Mouse (Mus musculus): ENCODE data around the gene Sh3rf3.

DNA sequence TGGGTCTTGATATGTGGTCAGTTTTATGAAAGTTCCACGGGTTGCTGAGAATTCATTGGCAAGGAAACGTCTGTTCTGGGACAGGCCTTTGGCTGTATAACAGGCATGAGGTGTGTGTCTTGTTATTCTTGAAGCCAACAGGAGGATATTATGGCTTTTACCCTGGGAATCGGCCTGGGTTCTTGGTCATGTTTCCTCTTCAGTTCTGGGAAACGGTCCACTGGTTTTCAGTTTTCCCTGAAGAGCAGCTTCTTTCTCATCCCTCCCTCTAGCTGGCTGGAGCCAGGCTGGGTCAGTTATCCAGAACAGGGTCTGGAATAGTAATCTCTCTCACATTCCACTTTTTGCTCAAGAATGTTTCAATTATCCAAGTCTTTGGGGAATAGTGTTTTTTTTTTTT is 147.0 kb downstream of the Sh3rf3 start:
- no peak for TF ChIP-seq CTCF (IDR thresholded peaks at IDR 0.05; ENCODE audit: low read depth)
- no peak for TF ChIP-seq EP300 (IDR thresholded peaks at IDR 0.05; ENCODE audit: low read depth)

All from liver, embryonic 14.5 days (tissue).